Mouse (Mus musculus): Measurements from ENCODE around the gene Nsun7.

Nsun7 gene

GRCm38 (mm10) chr5:66279650-66280049 lies 20.0 kb downstream of the Nsun7 start:
- DNase-seq (ENCODE audit: low spot score): no peak

DNA sequence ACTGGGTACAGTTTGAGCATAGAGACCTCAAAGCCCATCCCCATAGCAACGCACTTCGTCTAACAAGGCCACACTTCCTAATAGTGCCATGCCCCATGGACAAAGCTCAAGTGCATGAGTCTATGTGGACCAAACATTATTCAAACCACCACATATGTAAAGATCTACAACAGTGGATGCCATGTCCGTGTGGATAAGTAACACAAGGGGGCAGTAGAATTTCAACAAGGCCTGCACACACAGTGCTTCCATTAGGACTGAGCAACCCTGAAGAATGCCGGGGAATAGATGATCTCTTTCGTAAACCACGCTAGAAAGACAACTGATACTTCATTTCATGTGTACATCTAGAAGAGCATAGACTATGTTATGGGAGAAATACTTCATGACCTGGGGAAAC lies 21.0 kb downstream of the Nsun7 start:
- DNase-seq (ENCODE audit: low spot score): no peak

GRCm38 (mm10) chr5:66294106-66294625 lies 34.5 kb downstream of the Nsun7 start:
- DNase-seq (ENCODE audit: low spot score): no peak

DNA sequence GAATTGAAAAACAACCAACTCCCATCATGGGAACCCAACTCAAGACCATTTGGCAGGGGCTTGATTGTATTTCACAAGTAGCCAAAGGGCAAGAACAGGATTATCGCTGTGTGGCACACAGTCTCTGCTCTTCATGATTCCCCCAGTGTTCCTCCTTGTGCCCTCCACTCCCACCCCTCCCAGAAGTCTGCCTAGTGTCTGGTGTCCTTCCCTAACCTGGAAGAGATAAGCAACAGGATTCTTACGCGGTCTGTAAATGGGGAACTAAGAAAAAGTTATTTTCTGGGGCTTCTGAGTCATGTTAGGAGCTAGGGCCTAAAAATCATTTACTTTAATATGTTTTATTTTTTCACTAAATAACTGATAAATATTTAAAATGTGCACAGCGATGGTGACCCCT lies 35.3 kb downstream of the Nsun7 start:
- DNase-seq (ENCODE audit: low spot score): no peak

DNA sequence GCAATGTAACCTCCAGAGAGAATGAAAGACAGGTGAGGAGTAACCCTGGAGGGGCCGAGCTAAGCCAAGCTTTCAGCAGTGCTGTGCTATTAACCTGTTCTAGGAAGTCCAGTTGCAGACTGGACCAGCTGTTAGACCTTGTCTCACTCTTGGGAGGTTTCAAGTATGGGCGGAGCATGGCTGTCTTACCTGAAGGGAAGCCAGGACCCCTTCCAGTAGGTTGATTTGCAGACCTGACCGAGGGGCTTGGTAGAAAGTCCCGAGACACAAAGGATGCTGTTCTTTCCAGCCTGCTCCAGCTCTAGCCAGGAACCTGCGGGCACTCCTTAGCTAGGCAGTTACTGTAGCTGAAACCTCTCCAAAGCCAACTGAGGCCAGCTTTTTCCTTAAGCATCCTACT lies 36.4 kb downstream of the Nsun7 start:
- no peak for DNase-seq (ENCODE audit: low spot score)

GRCm38 (mm10) chr5:66298856-66299255 lies 39.2 kb downstream of the Nsun7 start:
- DNase-seq (ENCODE audit: low spot score): no peak

DNA sequence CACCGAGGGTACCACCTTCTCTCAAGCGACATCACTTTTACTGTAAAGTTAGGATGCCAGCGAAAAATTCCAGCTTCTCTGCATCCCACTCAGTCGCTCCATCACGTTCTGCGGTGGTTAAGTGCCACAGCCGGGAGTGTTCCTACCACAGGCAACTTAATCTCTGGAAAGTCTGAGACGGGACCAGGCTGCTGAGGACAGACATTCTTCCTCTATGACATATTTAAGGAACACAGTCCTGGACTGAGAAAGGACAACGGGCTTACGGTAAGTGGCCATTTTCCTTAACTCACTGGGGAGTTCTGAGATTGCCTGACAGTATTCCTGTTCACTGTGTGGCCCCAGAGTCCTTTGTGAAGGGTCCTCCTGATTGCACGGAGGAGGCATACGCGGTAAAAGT lies 40.9 kb downstream of the Nsun7 start:
- DNase-seq (ENCODE audit: low spot score): no peak

- DNase-seq (ENCODE audit: low spot score): no peak
Observed at GRCm38 (mm10) chr5:66302085-66302815, 42.6 kb downstream of the Nsun7 start.

DNA sequence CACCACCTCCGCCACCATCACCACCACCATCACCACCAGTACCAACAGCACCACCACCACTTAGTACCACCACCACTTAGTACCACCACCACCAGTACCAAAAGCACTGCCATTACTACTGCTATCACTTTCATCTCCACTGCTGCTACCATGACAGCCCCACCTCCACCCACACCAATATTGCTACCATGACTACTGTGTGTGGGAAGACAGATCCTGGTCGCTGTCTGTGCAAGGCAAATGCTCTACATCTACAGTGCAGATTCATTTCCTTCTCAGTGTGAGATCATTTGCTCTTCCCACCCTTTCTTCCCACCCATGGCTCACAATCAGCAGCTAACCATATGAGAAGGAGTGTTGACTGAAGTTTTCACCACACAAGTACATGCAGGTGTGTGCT lies 43.2 kb downstream of the Nsun7 start:
- DNase-seq (ENCODE audit: low spot score): no peak

DNA sequence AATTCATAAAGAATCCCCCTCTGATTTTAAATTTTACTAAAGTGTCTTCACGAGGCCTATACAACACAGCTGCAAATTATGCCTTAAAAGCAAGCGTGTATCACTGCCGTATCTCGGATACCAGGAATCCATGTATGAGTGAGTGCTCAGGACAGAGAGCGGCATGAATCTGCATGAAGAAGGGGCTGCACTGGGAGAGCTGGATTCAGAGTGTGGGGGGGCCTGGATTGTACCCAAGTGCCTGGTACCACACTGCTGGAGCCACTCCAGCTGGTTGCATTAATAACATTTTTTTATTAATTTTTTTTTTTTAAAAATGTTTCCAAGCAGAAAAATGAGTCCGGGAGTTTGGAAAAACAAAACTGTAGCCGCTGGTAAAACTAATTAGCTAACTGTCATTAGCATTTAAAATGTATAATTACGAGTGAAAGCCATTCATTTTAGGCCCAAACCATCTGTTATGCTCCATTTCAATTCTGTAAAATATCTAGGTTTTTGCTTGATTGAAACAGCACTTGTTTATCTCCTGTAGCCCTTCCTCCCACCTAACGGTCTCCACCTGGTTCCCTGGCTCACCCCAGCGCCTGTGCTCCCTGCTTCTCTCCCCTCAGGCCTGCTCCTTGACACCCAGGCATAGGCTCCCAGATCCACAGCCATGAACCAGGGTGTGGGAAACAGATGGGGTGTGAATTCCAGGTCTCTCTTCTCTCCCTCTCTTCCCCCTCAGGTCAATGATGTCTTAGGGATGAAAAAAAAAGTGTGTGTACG lies 44.8 kb downstream of the Nsun7 start:
- no peak for DNase-seq (ENCODE audit: low spot score)

DNA sequence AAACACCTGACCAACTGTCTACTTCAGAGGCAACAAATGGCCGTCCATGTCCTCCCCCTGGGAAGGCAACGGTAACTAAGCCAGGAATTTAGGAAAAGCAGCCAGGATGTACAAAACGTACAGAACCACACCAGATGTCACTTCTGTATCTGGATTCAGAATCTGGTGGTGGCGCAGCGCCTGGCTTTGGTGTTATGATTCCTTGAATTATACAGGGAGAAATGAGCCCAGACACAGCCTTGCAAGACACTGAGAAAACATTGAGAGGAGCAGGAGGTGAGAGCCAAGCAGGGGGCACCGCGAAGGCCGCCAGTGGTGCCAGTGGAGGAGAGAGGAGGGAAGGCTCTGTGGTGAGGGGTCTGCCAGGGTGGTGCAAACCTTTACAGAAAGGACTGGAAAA lies 45.8 kb downstream of the Nsun7 start:
- DNase-seq (ENCODE audit: low spot score): peak; percentile 63

DNA sequence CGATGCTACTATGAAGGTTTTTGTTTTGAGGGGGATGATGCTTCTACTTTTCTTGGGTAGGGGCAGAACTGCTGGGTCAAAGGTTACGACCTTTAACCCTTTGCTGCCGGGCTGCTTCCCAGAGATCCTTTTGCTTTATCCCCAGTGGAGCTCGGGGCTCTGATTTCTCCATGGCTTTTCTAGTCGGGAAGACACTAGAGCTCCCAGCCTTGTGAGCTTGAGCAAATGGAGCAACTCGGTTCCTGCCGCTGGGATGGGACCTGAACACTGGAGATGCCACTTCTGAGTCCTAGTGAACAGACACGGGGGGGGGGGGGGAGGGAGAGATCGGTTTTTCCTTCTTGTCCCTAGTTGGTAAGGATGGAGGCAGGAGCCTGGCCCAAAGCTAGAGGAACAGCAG lies 50.6 kb downstream of the Nsun7 start:
- no peak for DNase-seq (ENCODE audit: low spot score)

- no peak for DNase-seq (ENCODE audit: low spot score)
Observed at GRCm38 (mm10) chr5:66310806-66311205, 51.1 kb downstream of the Nsun7 start.

- no peak for DNase-seq (ENCODE audit: low spot score)
Observed at GRCm38 (mm10) chr5:66315791-66316190, 56.1 kb downstream of the Nsun7 start.

DNA sequence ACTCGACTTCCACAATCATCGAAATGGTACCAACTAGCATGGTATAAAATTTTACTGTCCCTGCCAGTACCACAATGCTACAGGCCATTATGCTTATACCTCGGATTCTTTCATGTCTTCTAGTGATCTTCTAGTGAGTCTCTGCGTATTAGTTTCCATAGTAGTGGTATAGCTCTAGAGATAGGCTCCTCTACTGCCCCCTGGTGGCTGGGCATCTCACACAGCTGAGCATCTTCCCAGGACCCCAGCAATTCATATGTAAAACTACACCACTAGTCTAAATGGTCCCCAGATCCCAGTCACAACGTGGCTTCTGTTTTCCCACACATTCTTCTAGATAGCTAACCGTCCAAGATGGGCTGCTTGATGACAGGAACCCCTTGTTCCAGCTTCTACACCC lies 59.6 kb downstream of the Nsun7 start:
- DNase-seq (ENCODE audit: low spot score): no peak

GRCm38 (mm10) chr5:66319827-66320404 lies 60.2 kb downstream of the Nsun7 start:
- no peak for DNase-seq (ENCODE audit: low spot score)

GRCm38 (mm10) chr5:66323131-66323530 lies 63.4 kb downstream of the Nsun7 start:
- no peak for DNase-seq (ENCODE audit: low spot score)

- no peak for DNase-seq (ENCODE audit: low spot score)
Observed at GRCm38 (mm10) chr5:66323603-66324002, 63.9 kb downstream of the Nsun7 start.

DNA sequence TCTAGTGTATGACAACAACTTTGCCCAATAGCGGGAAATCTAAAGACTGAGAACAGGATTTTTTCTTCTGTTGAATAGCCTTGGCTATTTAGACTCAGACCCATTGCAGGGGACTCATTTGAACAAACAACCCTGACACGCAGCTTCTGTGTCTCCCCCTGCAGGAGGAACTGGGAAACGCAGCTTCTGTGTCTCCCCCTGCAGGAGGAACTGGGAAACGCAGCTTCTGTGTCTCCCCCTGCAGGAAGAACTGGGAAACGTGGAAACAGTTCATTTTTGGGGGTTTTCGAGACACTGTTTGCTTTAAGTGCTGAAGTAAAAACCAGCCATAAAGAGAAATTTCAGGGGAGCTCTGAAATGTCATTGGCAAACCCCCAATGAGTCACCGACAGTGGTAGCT lies 66.7 kb downstream of the Nsun7 start:
- no peak for DNase-seq (ENCODE audit: low spot score)

DNA sequence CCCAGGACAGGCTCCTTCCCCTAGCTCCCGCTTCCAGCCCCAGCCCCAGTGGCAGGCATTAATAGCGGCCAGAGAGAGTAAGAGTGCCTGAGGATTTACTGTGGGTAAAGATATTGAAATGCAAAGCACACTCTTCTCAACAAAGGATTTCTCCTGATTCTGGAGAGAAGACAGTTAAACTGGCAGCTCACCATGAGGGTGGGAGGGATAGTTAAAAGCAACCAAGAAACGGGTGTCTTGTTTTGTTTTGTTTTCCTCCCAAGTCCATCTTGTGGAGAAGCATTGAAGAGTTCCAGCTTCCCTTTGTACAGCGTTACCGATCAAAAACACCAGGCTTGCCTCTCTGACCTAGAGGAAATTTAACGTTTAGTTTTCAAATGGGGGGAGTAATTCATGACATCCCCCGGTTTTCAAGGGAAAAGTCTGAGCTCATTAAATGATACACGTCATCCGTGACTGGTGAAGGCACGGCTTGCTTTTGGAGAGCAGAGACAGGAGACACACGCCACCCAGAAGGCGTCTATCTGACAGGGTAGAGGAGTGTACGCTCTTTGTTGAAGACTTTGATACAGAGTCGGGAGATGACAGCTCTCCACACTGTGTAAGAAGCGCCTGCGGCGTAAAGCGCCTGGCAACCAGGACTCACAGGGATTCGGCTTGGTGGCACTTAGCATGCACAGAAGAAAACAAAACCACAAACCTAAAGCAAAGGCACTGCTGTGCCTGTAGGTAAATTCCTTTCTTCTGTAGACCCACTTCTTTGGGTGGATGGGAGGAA lies 68.4 kb downstream of the Nsun7 start:
- no peak for DNase-seq (ENCODE audit: low spot score)

- no peak for DNase-seq (ENCODE audit: low spot score)
Observed at GRCm38 (mm10) chr5:66328766-66329165, 69.1 kb downstream of the Nsun7 start.

- no peak for DNase-seq (ENCODE audit: low spot score)
Observed at GRCm38 (mm10) chr5:66330806-66331205, 71.1 kb downstream of the Nsun7 start.

Data from layer of hippocampus, adult 9-10 months (tissue).